Mouse (Mus musculus) spleen, adult 2 months (tissue): Measurements from ENCODE around the gene Slc7a5.

Source experiments
- CTCF ChIP-seq: fragments of 200-500 bp; IDR thresholded peaks from 2 replicates; pipeline ENCODE4 v1.5.1; 2011; ENCODE audit warnings: mild to moderate bottlenecking, inconsistent platforms; ENCODE audit not compliant: insufficient read depth, insufficient read length, insufficient replicate concordance; ENCODE audit errors: extremely low read depth
- POLR2A ChIP-seq: fragments of 200-500 bp; IDR thresholded peaks from 2 replicates; pipeline ENCODE4 v1.6.1; 2011; ENCODE audit warnings: low read depth, low read length, inconsistent platforms

- TF ChIP-seq CTCF (no peak), POLR2A (no peak)
Measured at GRCm38 (mm10) chr8:121889810-121890785, 17.4 kb downstream of the Slc7a5 start.
